22 mouse cellular contexts compared by ENCODE assay signal in genomic region chr14:102835118-102835769, GRCm38 (mm10).
DNase-seq lines count a peak whose midpoint lies in the region; ATAC-seq and TF ChIP-seq lines count a peak whose summit lies in the region.
"Had no signal": no experiment of that assay in that cellular context is flagged by ENCODE, and none has a peak within 500 bp of the region (broad histone marks: within the 10 kb centered on the region; RNA-seq: fewer than 3 reads in every experiment).

No protein-coding gene starts in this region.

- no peaks in the 10 kb centered on the region for H3K36me3 ChIP-seq in liver, adult 2 months (ENCODE audit: control insufficient read depth, insufficient read depth, low read length)
- H3K36me3 ChIP-seq in liver, embryonic 12.5 days = no peaks in the 10 kb centered on the region
- H3K36me3 ChIP-seq in macrophage (ENCODE audit: inconsistent target) = no peaks in the 10 kb centered on the region
- no peaks in the 10 kb centered on the region for H3K36me3 ChIP-seq in splenic B cell, adult 2 months (ENCODE audit: control insufficient read depth, insufficient read depth, low read length, poor library complexity, severe bottlenecking)
- H3K36me3 ChIP-seq: forebrain, embryonic 12.5 days; heart, embryonic 10.5 days; hindbrain, embryonic 12.5 days; limb, embryonic 12.5 days; midbrain, embryonic 12.5 days; neural tube, embryonic 12.5 days had no signal

- H3K27me3 ChIP-seq in liver, adult 2 months (ENCODE audit: control insufficient read depth, insufficient read depth, low read length) = no peaks in the 10 kb centered on the region
- H3K27me3 ChIP-seq in liver, embryonic 12.5 days (replicated peaks) = no peaks in the 10 kb centered on the region
- no peaks in the 10 kb centered on the region for H3K27me3 ChIP-seq in splenic B cell, adult 2 months (ENCODE audit: control insufficient read depth, insufficient read depth, low read length, poor library complexity, severe bottlenecking)
- H3K27me3 ChIP-seq: forebrain, embryonic 12.5 days; hindbrain, embryonic 12.5 days; limb, embryonic 12.5 days; midbrain, embryonic 12.5 days; neural tube, embryonic 12.5 days had no signal

- ATAC-seq in liver, embryonic 12.5 days = no peak
- ATAC-seq: inflammation-experienced regulatory T-cells, adult 6 months had no signal

- no peak for TF ChIP-seq POLR2A in liver, adult 2 months (IDR thresholded peaks at IDR 0.05; ENCODE audit: extremely low read depth, insufficient read depth, low read length)
- no peak for TF ChIP-seq POLR2A in bone marrow macrophage, adult 2 months (IDR thresholded peaks at IDR 0.05; ENCODE audit: borderline replicate concordance, low read depth, low read length)

- H3K79me2 ChIP-seq in liver, adult 2 months (ENCODE audit: control insufficient read depth, insufficient read depth, low read length) = no peaks in the 10 kb centered on the region
- no peaks in the 10 kb centered on the region for H3K79me2 ChIP-seq in macrophage (ENCODE audit: inconsistent target)

- DNase-seq in liver, adult 2 months (ENCODE audit: extremely low read depth, low read depth, low spot score) = peak; percentile 36
- peak; percentile 23 for DNase-seq in splenic B cell, adult 2 months (ENCODE audit: low read depth, low spot score)
- DNase-seq in cerebellum, postnatal 25 days = no peak
- DNase-seq in cerebellum, postnatal 10 days = no peak
- DNase-seq: cerebellum, adult 11 months; cerebellum, postnatal 36 days; gastrocnemius, postnatal 10 days; kidney, adult 8-10 months; kidney, postnatal 25 days; lung, adult 2 months; right cerebral cortex, postnatal 14 days; thymus, adult 2 months had no signal

- no peak for TF ChIP-seq CTCF in liver, adult 2 months (IDR thresholded peaks at IDR 0.05; ENCODE audit: low read depth, low read length)
- no peak for TF ChIP-seq CTCF in bone marrow macrophage, adult 2 months (IDR thresholded peaks at IDR 0.05; ENCODE audit: low read depth, low read length)

- H3K27ac ChIP-seq in liver, adult 2 months (replicated peaks; ENCODE audit: insufficient read depth, low read depth, low read length) = no peak overlapping the region
- no peak overlapping the region for H3K27ac ChIP-seq in liver, embryonic 12.5 days
- H3K27ac ChIP-seq in bone marrow macrophage, adult 2 months (ENCODE audit: insufficient read depth, low read depth, low read length) = peak overlapping the region; percentile 97
- peak overlapping the region; percentile 82 for H3K27ac ChIP-seq in macrophage
- H3K27ac ChIP-seq: forebrain, embryonic 12.5 days; heart, embryonic 10.5 days; hindbrain, embryonic 12.5 days; limb, embryonic 12.5 days; midbrain, embryonic 12.5 days; neural tube, embryonic 12.5 days had no signal

- H3K9ac ChIP-seq in liver, adult 2 months (ENCODE audit: low read depth, low read length) = no peak overlapping the region
- no peak overlapping the region for H3K9ac ChIP-seq in liver, embryonic 12.5 days
- H3K9ac ChIP-seq: forebrain, embryonic 12.5 days; hindbrain, embryonic 12.5 days; limb, embryonic 12.5 days; midbrain, embryonic 12.5 days; neural tube, embryonic 12.5 days had no signal

- no peak overlapping the region for H3K4me3 ChIP-seq in liver, adult 2 months (ENCODE audit: insufficient read depth, low read depth, low read length)
- no peak overlapping the region for H3K4me3 ChIP-seq in liver, embryonic 12.5 days
- H3K4me3 ChIP-seq in bone marrow macrophage, adult 2 months (ENCODE audit: insufficient read depth, low read length) = peak overlapping the region; percentile 54
- peak overlapping the region; percentile 0; the same call in 1 of the 2 replicates for H3K4me3 ChIP-seq in macrophage (ENCODE audit: inconsistent target)
- H3K4me3 ChIP-seq: forebrain, embryonic 12.5 days; heart, embryonic 10.5 days; hindbrain, embryonic 12.5 days; limb, embryonic 12.5 days; midbrain, embryonic 12.5 days; neural tube, embryonic 12.5 days had no signal

- no peak overlapping the region for H3K4me2 ChIP-seq in liver, embryonic 12.5 days
- H3K4me2 ChIP-seq: forebrain, embryonic 12.5 days; hindbrain, embryonic 12.5 days; limb, embryonic 12.5 days; midbrain, embryonic 12.5 days; neural tube, embryonic 12.5 days had no signal

- no peaks in the 10 kb centered on the region for H3K9me3 ChIP-seq in liver, embryonic 12.5 days (replicated peaks)
- H3K9me3 ChIP-seq: forebrain, embryonic 12.5 days; heart, embryonic 10.5 days; hindbrain, embryonic 12.5 days; limb, embryonic 12.5 days; midbrain, embryonic 12.5 days; neural tube, embryonic 12.5 days had no signal

- WGBS in liver, adult 2 months = 74% methylated on average over 11 of the region's 11 CpGs
- WGBS in liver, embryonic 12.5 days (ENCODE audit: insufficient replicate concordance) = 37% methylated on average over 11 of the region's 11 CpGs
- 7% methylated on average over 11 of the region's 11 CpGs for WGBS in macrophage (ENCODE audit: missing documents)

- H3K4me1 ChIP-seq in liver, adult 2 months (ENCODE audit: control insufficient read depth, insufficient read depth, low read length) = no peaks in the 10 kb centered on the region
- H3K4me1 ChIP-seq in liver, embryonic 12.5 days = peaks cover 4% of the 10 kb centered on the region; the same call in 1 of the 2 replicates
- H3K4me1 ChIP-seq in bone marrow macrophage, adult 2 months (ENCODE audit: control insufficient read depth, insufficient read depth, low read length) = peaks cover 42% of the 10 kb centered on the region
- H3K4me1 ChIP-seq: forebrain, embryonic 12.5 days; heart, embryonic 10.5 days; hindbrain, embryonic 12.5 days; limb, embryonic 12.5 days; midbrain, embryonic 12.5 days; neural tube, embryonic 12.5 days had no signal

Comparison
In these comparisons a context has a peak if more than half of its experiments do, and no peak if none do; other contexts are left out.
1. DNase-seq: peak in liver, adult 2 months (single experiment) and splenic B cell, adult 2 months (single experiment); none in cerebellum, postnatal 25 days (0 of 2) and cerebellum, postnatal 10 days (0 of 2).
2. H3K27ac ChIP-seq: peak in bone marrow macrophage, adult 2 months (single experiment) and macrophage (single experiment); none in liver, adult 2 months (single experiment) and liver, embryonic 12.5 days (single experiment).
3. H3K4me3 ChIP-seq: peak in bone marrow macrophage, adult 2 months (single experiment) and macrophage (single experiment); none in liver, adult 2 months (single experiment) and liver, embryonic 12.5 days (single experiment).